Mouse (Mus musculus) embryonic facial prominence, embryonic 11.5 days (tissue): ENCODE measurements around the gene Serpinh1. TPM values are rescaled to one million over a fixed set of nuclear protein-coding genes. Genes with fewer than 3 reads are reported as not detected.

Experiments used
- ATAC-seq: fragments of 200-750 bp; cut with Nextera tagmentation; replicated peaks from 2 replicates; pipeline ENCODE4 v1.8.0; 2017; ENCODE audit warnings: low read depth; ENCODE audit not compliant: insufficient number of reproducible peaks, low FRiP score, low TSS enrichment
- DNase-seq: peaks from one replicate; pipeline ENCODE4 v3.0.0-alpha.2; 2015; ENCODE audit warnings: low spot score
- H3K27ac ChIP-seq: fragments of 300-500 bp; sonication (generic); replicated peaks from 2 replicates; pipeline ENCODE4 v1.5.1; 2014; ENCODE audit warnings: mild to moderate bottlenecking, low read depth, low read length, control low read depth
- H3K27me3 ChIP-seq: fragments of 300-500 bp; sonication (generic); 2 replicates; pipeline ENCODE4 v1.6.1; 2014; ENCODE audit warnings: mild to moderate bottlenecking, low read length, moderate library complexity, mixed read lengths; ENCODE audit not compliant: control insufficient read depth, insufficient read depth
- H3K36me3 ChIP-seq: fragments of 300-500 bp; sonication (generic); replicated peaks from 2 replicates; pipeline ENCODE4 v1.6.1; 2014; ENCODE audit warnings: low read depth, mild to moderate bottlenecking, low read length, moderate library complexity, mixed read lengths; ENCODE audit not compliant: control insufficient read depth, insufficient read depth
- H3K4me1 ChIP-seq: fragments of 300-500 bp; sonication (generic); 2 replicates; pipeline ENCODE4 v1.6.1; 2014; ENCODE audit warnings: low read length, mixed read lengths; ENCODE audit not compliant: control insufficient read depth, insufficient read depth
- H3K4me2 ChIP-seq: fragments of 300-500 bp; sonication (generic); 2 replicates; pipeline ENCODE4 v1.6.1; 2014; ENCODE audit warnings: low read depth, mild to moderate bottlenecking, control low read depth, low read length, moderate library complexity
- H3K4me3 ChIP-seq: fragments of 300-500 bp; sonication (generic); 2 replicates; pipeline ENCODE4 v1.5.1; 2014; ENCODE audit warnings: low read depth, low read length, control low read depth
- H3K9ac ChIP-seq: fragments of 300-500 bp; sonication (generic); replicated peaks from 2 replicates; pipeline ENCODE4 v1.6.1; 2014; ENCODE audit warnings: mild to moderate bottlenecking, control low read depth, low read length
- H3K9me3 ChIP-seq: fragments of 300-500 bp; sonication (generic); replicated peaks from 2 replicates; pipeline ENCODE4 v1.6.1; 2016; ENCODE audit warnings: mild to moderate bottlenecking, low read length, inconsistent platforms, mixed read lengths; ENCODE audit not compliant: control insufficient read depth
- WGBS: fragments of 180-500 bp; shearing (Covaris S2); extraction: QIAGEN DNeasy Blood & Tissue Kit; methylation state at CpG from one replicate; pipeline ENCODE4 v1.1.7; 2014; 5-methylcytosine and 5-hydroxymethylcytosine counted together
- polyA plus RNA-seq: library from polyadenylated mRNA; unstranded; fragments of >200 nt; fragmentation: Nextera tagmentation; extraction: Ambion mirVana; gene quantifications from 2 replicates; pipeline ENCODE4 v1.2.1, GENCODE M21; 2014

Serpinh1 gene
- polyA plus RNA-seq, 1 experiment from 2014 or later = 373 TPM

DNA sequence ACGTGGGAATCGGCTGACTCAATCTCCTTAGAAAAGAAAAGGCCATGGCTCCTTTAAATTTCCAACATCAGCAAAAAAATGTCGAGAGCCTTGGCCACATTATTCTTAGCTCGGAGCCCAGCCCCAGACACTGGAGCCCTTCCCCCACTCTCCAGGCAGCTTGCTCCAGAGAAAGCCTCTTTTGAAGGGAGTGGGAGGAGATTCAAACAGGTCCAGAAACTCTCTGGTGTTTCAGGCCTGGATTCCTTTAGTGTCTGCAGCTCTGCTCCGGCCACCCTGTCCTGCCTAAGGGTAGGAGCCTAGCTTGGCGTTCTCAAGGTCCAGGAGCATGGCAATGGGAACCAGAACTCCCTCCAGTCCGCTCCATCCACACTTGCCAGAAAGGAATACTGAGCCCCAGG is 2.7 kb upstream of the Serpinh1 start:
- WGBS = 3% methylated on average over 7 of the region's 7 CpGs
- Histone ChIP-seq H3K4me3 (no peak overlapping the region), H3K9ac (peak overlapping the region; percentile 65)

DNA sequence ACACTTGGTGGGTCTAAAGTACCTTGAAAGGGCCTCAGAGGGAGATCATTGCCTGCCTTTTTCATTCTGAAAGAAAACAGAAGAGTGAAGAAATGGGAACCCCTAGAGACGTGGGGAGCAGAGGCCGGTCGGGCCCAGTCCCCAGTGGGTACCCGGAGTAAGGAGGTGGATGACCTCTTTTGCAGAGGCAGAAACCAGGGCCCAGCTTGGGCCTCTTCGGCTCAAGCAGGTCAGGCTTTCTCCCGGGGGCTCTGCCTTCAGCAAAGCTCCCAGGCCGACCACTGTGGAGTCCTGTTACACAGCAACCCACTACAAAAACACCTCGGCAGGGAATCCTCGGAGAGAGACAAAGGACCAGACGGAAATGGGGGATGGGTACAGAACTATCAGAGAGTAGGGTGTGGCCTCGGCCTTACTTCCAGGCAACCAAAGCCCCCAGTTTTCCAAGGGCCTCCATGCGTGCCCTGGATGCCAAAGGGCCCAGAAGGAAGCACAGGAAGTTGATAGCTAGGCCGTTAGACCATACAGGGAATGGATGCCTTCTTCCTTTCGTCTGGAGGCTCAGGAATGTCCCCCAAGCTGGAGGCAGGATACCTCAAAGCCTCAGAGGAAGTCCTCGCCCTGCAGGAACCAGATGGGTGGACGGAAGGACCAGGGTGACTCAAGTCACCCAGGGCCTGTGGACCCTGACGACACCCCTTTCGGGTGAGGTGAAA is 1.1 kb downstream of the Serpinh1 start:
- DNase-seq = peak; percentile 86
- Histone ChIP-seq H3K27ac (peak overlapping the region; percentile 88), H3K4me1 (peaks cover 25% of the 10 kb centered on the region), H3K36me3 (peaks cover 22% of the 10 kb centered on the region), H3K4me3 (peak overlapping the region; percentile 69), H3K4me2 (peak overlapping the region; percentile 87), H3K9me3 (no peaks in the 10 kb centered on the region), H3K9ac (peak overlapping the region; percentile 90), H3K27me3 (no peaks in the 10 kb centered on the region)
- WGBS = 0% methylated on average over 18 of the region's 18 CpGs
- 0 out of 2 replicates have a peak, but pooled peaks have one; percentile 10 for ATAC-seq

More for the DNA sequence above, 2.7 kb upstream of the Serpinh1 start:
- Histone ChIP-seq H3K4me2 (peak overlapping the region; percentile 36), H3K36me3 (no peaks in the 10 kb centered on the region), H3K9me3 (no peaks in the 10 kb centered on the region), H3K27me3 (no peaks in the 10 kb centered on the region), H3K4me1 (peaks cover 25% of the 10 kb centered on the region), H3K27ac (peak overlapping the region; percentile 97)
- peak; percentile 94 for DNase-seq
- ATAC-seq = no peak

DNA sequence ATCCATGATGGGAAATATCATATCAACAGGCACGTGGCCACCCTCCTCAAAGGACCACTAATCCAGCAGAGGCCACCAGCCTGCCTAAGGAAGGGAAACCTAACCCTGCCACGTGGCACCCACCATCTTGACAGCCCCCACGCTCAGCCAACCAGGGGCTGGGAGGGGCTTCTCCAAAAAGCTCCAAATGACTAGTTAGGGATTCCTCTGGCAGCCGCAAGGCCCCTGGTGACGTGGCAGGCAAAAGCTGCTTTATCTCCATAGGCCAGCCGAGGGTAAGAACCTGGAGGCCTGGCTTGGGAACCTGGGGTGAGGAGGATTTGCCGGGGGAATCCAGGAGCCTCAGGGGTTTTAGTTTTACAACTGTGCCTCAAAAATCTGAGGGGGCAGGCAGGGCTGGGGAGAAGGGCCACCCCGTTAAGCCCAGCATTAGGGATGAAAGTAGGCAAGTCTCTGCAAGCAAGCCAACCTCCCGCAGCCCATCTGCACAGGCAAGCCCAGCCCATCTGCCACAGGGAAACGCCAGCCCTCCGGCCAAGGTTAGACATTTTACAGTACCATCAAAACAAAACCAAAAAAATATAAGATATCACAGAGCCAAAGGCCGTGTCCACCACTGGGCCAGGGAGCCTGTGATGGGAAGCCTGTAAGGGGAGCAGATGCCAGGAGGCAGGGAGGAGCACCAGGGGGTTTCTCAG is 1.8 kb downstream of the Serpinh1 start:
- peaks cover 18% of the 10 kb centered on the region for H3K4me1 ChIP-seq
- peak overlapping the region; percentile 87 for H3K4me2 ChIP-seq
- peak overlapping the region; percentile 69 for H3K4me3 ChIP-seq
- WGBS = 2% methylated on average over 12 of the region's 12 CpGs
- H3K27me3 ChIP-seq = no peaks in the 10 kb centered on the region
- peak overlapping the region; percentile 90 for H3K9ac ChIP-seq
- ATAC-seq = no peak
- H3K9me3 ChIP-seq = no peaks in the 10 kb centered on the region
- H3K27ac ChIP-seq = peak overlapping the region; percentile 88
- peaks cover 29% of the 10 kb centered on the region for H3K36me3 ChIP-seq
- DNase-seq = peak; percentile 70

DNA sequence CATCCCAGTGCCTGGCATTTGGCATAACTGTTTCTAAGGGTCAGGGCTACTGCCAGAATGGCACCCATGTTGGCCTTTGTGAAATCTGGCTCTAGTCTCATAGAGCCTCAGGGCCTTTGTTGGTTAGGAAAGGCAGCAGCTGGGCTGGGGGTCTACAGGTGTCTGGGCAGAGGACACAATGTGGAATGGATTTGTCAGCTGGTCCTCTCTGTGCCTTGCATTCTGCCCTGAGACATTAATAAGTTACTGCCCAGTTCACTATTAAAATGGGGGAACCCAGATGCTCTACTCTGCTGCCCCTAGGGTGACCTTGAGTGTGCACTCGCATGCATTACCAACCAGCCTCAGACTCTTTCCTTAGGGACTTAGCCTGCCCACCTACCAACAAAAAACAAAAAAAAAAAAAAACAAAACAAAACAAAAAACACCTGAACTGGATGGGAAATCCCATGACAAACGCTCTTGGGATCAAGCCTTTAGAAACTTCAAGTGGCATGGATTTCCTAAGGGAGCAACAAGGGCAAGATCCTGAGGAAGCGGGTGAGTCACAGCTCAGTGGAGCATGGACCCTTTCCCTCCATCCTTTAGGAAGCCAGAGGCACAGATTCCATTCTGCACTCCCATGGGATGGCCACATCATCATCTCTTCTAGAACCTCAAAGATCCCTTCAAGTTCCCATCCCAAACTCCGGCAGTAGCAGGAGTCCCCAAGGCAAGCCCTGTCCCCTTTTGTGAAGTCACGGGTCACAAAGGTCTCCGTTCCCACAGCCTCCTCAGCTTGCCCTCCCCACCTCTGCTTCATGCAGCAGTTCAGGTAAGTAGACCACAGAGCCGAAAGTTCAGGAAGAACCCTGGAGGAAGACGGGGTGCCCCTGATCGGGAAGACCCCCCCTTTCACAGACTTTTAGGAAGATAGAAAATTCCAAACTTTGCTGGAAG is 3.0 kb downstream of the Serpinh1 start:
- H3K4me1 ChIP-seq = peaks cover 8% of the 10 kb centered on the region
- peak overlapping the region; percentile 90 for H3K9ac ChIP-seq
- peak overlapping the region; percentile 87 for H3K4me2 ChIP-seq
- H3K4me3 ChIP-seq = peak overlapping the region; percentile 69
- H3K9me3 ChIP-seq = no peaks in the 10 kb centered on the region
- no peaks in the 10 kb centered on the region for H3K27me3 ChIP-seq
- peaks cover 33% of the 10 kb centered on the region for H3K36me3 ChIP-seq
- ATAC-seq (no peak), DNase-seq (no peak)
- no peak overlapping the region for H3K27ac ChIP-seq
- WGBS = 64% methylated on average over 9 of the region's 9 CpGs

DNA sequence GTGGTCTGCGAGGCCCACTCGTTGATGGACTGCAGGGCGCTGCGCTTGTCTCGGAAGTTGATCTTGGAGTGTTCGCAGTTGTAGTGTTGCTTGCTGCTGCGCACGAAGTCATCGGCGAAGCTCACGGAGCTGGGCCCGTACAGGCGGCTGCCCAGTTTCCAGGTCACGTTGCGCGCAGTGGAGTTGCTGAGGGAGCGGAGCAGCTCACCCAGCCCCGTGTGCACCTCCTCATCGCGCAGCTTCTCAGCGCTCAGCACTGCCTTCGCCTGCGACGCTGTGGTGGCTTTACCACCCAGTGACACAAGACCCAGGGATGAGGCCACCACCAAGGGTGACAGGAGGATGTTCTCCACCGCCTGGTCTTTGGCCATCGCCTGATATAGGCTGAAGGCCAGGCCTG is 4.2 kb downstream of the Serpinh1 start:
- H3K4me1 ChIP-seq = peaks cover 8% of the 10 kb centered on the region
- H3K36me3 ChIP-seq = peaks cover 40% of the 10 kb centered on the region
- no peak overlapping the region for H3K4me3 ChIP-seq
- H3K27ac ChIP-seq = no peak overlapping the region
- ATAC-seq (no peak), DNase-seq (no peak)
- no peak overlapping the region for H3K4me2 ChIP-seq
- whole genome bisulfite sequencing = 95% methylated on average over 26 of the region's 26 CpGs
- no peak overlapping the region for H3K9ac ChIP-seq
- H3K27me3 ChIP-seq = no peaks in the 10 kb centered on the region
- H3K9me3 ChIP-seq = no peaks in the 10 kb centered on the region

DNA sequence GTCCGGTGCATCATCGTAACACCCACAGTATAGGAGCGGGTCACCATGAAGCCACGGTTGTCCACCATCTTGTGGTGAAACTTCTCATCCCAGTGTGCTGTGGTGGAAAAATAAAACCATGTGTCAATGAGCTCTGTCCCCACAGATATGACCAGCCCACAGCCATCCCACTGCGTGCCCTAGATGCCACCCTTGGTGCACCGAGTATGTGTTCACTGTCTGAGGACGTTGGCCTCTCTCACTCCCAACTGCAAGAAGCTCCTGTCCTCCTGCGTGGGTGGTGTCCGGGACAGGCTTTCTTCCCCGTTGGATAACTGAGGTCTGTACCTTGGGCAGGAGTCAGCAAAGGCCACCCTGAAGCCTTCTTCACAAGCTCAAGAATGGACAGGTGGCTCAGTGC is 5.8 kb downstream of the Serpinh1 start:
- Histone ChIP-seq H3K9me3 (no peaks in the 10 kb centered on the region), H3K4me1 (peaks cover 8% of the 10 kb centered on the region), H3K36me3 (peaks cover 40% of the 10 kb centered on the region), H3K9ac (no peak overlapping the region), H3K27ac (no peak overlapping the region), H3K4me2 (no peak overlapping the region), H3K27me3 (no peaks in the 10 kb centered on the region), H3K4me3 (no peak overlapping the region)
- WGBS = 94% methylated on average over 10 of the region's 10 CpGs
- ATAC-seq (no peak; the same call in 1 of the 2 replicates), DNase-seq (no peak)

DNA sequence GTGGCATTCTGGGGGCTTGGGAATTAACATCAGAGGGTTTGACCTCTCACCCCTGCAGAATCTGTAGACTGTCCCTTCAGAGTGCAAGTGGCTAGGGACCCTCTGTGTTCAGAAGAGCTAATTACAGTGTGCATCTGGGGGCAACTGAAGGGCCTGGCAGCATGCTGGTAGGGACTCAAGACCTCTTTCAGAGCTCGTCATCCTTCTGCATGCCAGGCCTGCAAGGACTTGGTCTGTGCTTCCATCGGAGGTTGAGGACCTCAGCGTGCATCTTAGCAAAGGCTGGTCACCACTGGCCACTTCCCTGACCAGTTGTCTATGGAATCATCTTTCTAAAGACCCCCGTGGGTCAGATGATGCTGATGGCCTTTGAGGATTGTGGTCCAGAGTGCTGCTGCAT is 9.5 kb downstream of the Serpinh1 start:
- 83% methylated on average over 4 of the region's 4 CpGs for WGBS
- no peaks in the 10 kb centered on the region for H3K27me3 ChIP-seq
- DNase-seq (no peak), ATAC-seq (no peak)
- H3K4me2 ChIP-seq = no peak overlapping the region
- no peak overlapping the region for H3K4me3 ChIP-seq
- H3K27ac ChIP-seq = no peak overlapping the region
- H3K36me3 ChIP-seq = peaks cover 31% of the 10 kb centered on the region
- no peaks in the 10 kb centered on the region for H3K9me3 ChIP-seq
- no peak overlapping the region for H3K9ac ChIP-seq
- no peaks in the 10 kb centered on the region for H3K4me1 ChIP-seq
